Mouse (Mus musculus) Patski (cell line): ENCODE measurements around the gene Otud3. TPM values are rescaled to one million over a fixed set of nuclear protein-coding genes. Genes with fewer than 3 reads are reported as not detected.
"Not testable (repeated sequence)": the region's sequence is repeated elsewhere in the genome, so short reads cannot be mapped to it uniquely, and the experiment has no call there.

Experiments
- ATAC-seq: fragments of 100-300 bp; one replicate; pipeline ENCODE4 v1.8.0; 2021
- CTCF ChIA-PET: fragments of 350-600 bp; sonication (Branson Sonifier 250); formaldehyde crosslinking; loops from one replicate; lab custom pipeline; 2022; ENCODE audit warnings: inconsistent platforms; lab: Charles Lee
- POLR2A ChIA-PET: fragments of 350-600 bp; sonication (Branson Sonifier 250); formaldehyde crosslinking; loops from one replicate; lab custom pipeline; 2022; ENCODE audit warnings: antibody characterized with exemption, inconsistent platforms; lab: Charles Lee
- DNase-seq: peaks from one replicate; pipeline ENCODE4 v3.0.0-alpha.2; 2011; ENCODE audit warnings: low read depth, low spot score
- H3K27me3 ChIP-seq: fragments of 371-371 bp; one replicate; pipeline ENCODE4 v1.5.1; 2021
- CTCF ChIP-seq: fragments of 100-300 bp; IDR thresholded peaks from one replicate; pipeline ENCODE4 v1.5.1; 2021
- in situ Hi-C: fragments of 300-500 bp; cut with MboI; formaldehyde crosslinking; loops from 3 replicates; pipeline ENCODE4 v1.11.1; 2018; ENCODE audit warnings: low pct_unique_long_range_greater_than_20kb, mixed read lengths
- polyA plus RNA-seq: library from polyadenylated mRNA; unstranded; gene quantifications from one replicate; pipeline ENCODE4 v1.2.3, GENCODE M21; 2021

Otud3 gene
- polyA plus RNA-seq, 1 experiment from 2014 or later = 10.5 TPM

GRCm38 (mm10) chr4:138934456-138935145 lies 20.9 kb upstream of the Otud3 start:
- DNase-seq = no peak
- ATAC-seq = no peak
- no peak for TF ChIP-seq CTCF
- in situ Hi-C loops = no loop called here
- ChIA-PET POLR2A (no interaction called here), CTCF (no interaction called here)
- no peaks in the 10 kb centered on the region for H3K27me3 ChIP-seq

- in situ Hi-C loops = no loop called here
- ChIA-PET POLR2A (no interaction called here), CTCF (no interaction called here)
- TF ChIP-seq CTCF = no peak
- no peak for ATAC-seq
- H3K27me3 ChIP-seq = no peaks in the 10 kb centered on the region
- no peak for DNase-seq
These were observed 20.1 kb upstream of the Otud3 start for GRCm38 (mm10) chr4:138933862-138934261.

- no peak for TF ChIP-seq CTCF
- ATAC-seq = peak; percentile 6
- no peak for DNase-seq
- H3K27me3 ChIP-seq = peaks cover 3% of the 10 kb centered on the region
- in situ Hi-C loops = loop anchor here (5.0 to 10.0 kb wide), 2 partner anchors 132 to 1129 kb away; no protein-coding TSS in a partner anchor
- POLR2A ChIA-PET = interaction anchor here (1.4 kb wide), 1 partner anchor 19 kb away, joined by 3 read pairs; no protein-coding TSS in a partner anchor
- CTCF ChIA-PET = interaction anchor here (0.9 to 1.6 kb wide), 4 partner anchors 13 to 66 kb away, joined by 3 to 4 read pairs (median 3); no protein-coding TSS in a partner anchor
These were observed 11.8 kb upstream of the Otud3 start for GRCm38 (mm10) chr4:138925561-138925960.

- ChIA-PET POLR2A (no interaction called here), CTCF (interaction anchor here (0.8 to 1.2 kb wide), 3 partner anchors 74 to 163 kb away, joined by 3 to 4 read pairs (median 4); no protein-coding TSS in a partner anchor)
- DNase-seq = no peak
- in situ Hi-C loops = loop anchor here (5.0 to 10.0 kb wide), 2 partner anchors 90 to 1133 kb away; no protein-coding TSS in a partner anchor
- ATAC-seq = no peak
- TF ChIP-seq CTCF = no peak
- peaks cover 3% of the 10 kb centered on the region for H3K27me3 ChIP-seq
These were observed 8.3 kb upstream of the Otud3 start for GRCm38 (mm10) chr4:138922131-138922459.

- DNase-seq (no peak), ATAC-seq (no peak)
- CTCF ChIA-PET = interaction anchor here (0.8 to 1.2 kb wide), 3 partner anchors 74 to 164 kb away, joined by 3 to 4 read pairs (median 4); no protein-coding TSS in a partner anchor
- H3K27me3 ChIP-seq = peaks cover 3% of the 10 kb centered on the region
- no peak for TF ChIP-seq CTCF
- in situ Hi-C loops = loop anchor here (5.0 to 10.0 kb wide), 2 partner anchors 91 to 1133 kb away; no protein-coding TSS in a partner anchor
- POLR2A ChIA-PET = no interaction called here
These were observed 7.7 kb upstream of the Otud3 start for GRCm38 (mm10) chr4:138921254-138922130.

GRCm38 (mm10) chr4:138917282-138917681 lies 3.5 kb upstream of the Otud3 start:
- in situ Hi-C loops = no loop called here
- no peak for DNase-seq
- ChIA-PET CTCF (no interaction called here), POLR2A (no interaction called here)
- ATAC-seq = no peak
- TF ChIP-seq CTCF = no peak
- no peaks in the 10 kb centered on the region for H3K27me3 ChIP-seq

- ChIA-PET CTCF (no interaction called here), POLR2A (no interaction called here)
- H3K27me3 ChIP-seq = no peaks in the 10 kb centered on the region
- TF ChIP-seq CTCF = no peak
- peak; percentile 26 for ATAC-seq
- in situ Hi-C loops = no loop called here
- no peak for DNase-seq
These were observed 481 bp downstream of the Otud3 start for GRCm38 (mm10) chr4:138913141-138913787.

GRCm38 (mm10) chr4:138905624-138906337 lies 8.0 kb downstream of the Otud3 start:
- ChIA-PET POLR2A (no interaction called here), CTCF (no interaction called here)
- H3K27me3 ChIP-seq = no peaks in the 10 kb centered on the region
- in situ Hi-C loops = no loop called here
- TF ChIP-seq CTCF = no peak
- peak; percentile 47 for ATAC-seq
- DNase-seq = no peak

- in situ Hi-C loops = no loop called here
- ChIA-PET CTCF (no interaction called here), POLR2A (no interaction called here)
- H3K27me3 ChIP-seq = no peaks in the 10 kb centered on the region
- no peak for TF ChIP-seq CTCF
- DNase-seq (no peak), ATAC-seq (no peak)
These were observed 14.4 kb downstream of the Otud3 start for GRCm38 (mm10) chr4:138899361-138899760.

- ATAC-seq, DNase-seq, CTCF ChIA-PET, POLR2A ChIA-PET, in situ Hi-C loops, H3K27me3 ChIP-seq: not testable (repeated sequence)
These were observed 20.0 kb downstream of the Otud3 start for GRCm38 (mm10) chr4:138893789-138894188.
